Mouse (Mus musculus): ENCODE measurements around the gene Hsfy2.
A peak's percentile ranks its signal among the peaks of the same experiment; 100 is the strongest.

Gene Hsfy2

GRCm38 (mm10) chr1:56637335-56637734 is at the start of gene Hsfy2:
Hsfy2 (minus strand) TSS chr1:56637435.
- DNase-seq: no peak

- peak; percentile 1 for DNase-seq
These were observed 47.9 kb upstream of the Hsfy2 start for GRCm38 (mm10) chr1:56685053-56685557.

- no peak for DNase-seq
These were observed 47.3 kb upstream of the Hsfy2 start for GRCm38 (mm10) chr1:56684512-56684911.

- DNase-seq: no peak
These were observed 44.0 kb upstream of the Hsfy2 start for GRCm38 (mm10) chr1:56681258-56681657.

GRCm38 (mm10) chr1:56675253-56675652 is 38.0 kb upstream of the Hsfy2 start:
- DNase-seq: no peak

GRCm38 (mm10) chr1:56674601-56675000 is 37.4 kb upstream of the Hsfy2 start:
- DNase-seq: no peak

- DNase-seq: no peak
These were observed 34.2 kb upstream of the Hsfy2 start for GRCm38 (mm10) chr1:56671241-56671945.

GRCm38 (mm10) chr1:56670509-56670908 is 33.3 kb upstream of the Hsfy2 start:
- no peak for DNase-seq

- peak; percentile 2 for DNase-seq
These were observed 27.4 kb upstream of the Hsfy2 start for GRCm38 (mm10) chr1:56664606-56665005.

- no peak for DNase-seq
These were observed 10.4 kb downstream of the Hsfy2 start for GRCm38 (mm10) chr1:56626824-56627223.

- DNase-seq: no peak
These were observed 12.9 kb downstream of the Hsfy2 start for GRCm38 (mm10) chr1:56624304-56624703.

- DNase-seq: no peak
These were observed 24.9 kb downstream of the Hsfy2 start for GRCm38 (mm10) chr1:56612384-56612783.

All from right cerebral cortex, adult 18-20 months (tissue).